Mouse (Mus musculus) retina, postnatal 7 days (tissue): Measurements from ENCODE around the gene Fer.
A peak's percentile ranks its signal among the peaks of the same experiment; 100 is the strongest.

Experiments
- DNase-seq: peaks from one replicate; pipeline ENCODE4 v3.0.0-alpha.2; 2012; ENCODE audit warnings: low read depth, low spot score

Fer gene

DNA sequence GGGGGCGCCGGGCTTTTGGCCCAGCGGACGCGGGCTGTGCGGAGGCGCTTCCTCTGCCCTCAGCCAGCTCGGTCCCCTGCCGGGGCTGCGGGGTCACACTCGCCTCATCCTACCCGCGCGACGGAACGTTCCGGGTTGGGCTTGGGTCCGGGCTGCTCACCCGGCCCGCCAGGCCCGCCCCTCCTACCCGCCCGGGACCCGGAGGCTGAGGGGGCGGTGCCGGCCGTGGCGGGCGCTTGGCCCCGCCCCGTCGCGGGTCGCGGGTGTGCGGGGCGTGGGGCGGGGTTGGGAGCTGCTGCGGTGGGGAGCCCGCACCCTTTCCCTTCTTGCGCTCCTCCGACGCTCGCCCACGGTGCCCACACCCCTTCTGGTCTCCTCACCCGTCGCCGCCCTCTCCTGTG is 1.3 kb downstream of the Fer start:
- peak; percentile 42 for DNase-seq

DNA sequence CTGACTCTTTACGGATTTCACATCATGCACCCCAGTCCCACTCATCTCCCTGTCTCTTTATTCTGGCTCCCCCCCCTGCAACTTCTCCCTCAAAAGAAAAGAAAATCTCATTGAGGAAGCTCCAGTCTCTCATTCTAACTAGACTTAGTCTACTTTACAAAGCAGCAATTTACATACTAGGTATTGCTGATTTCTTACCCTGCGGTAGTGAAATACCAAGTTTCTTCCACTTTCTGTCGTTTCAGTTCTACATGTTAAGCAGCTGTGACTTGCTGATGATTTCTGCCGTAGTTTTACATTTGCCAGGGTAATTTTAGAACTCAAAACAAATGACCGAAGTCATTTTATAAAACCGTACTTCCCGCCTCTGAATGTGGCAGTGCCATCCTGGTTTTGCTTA is 8.9 kb downstream of the Fer start:
- no peak for DNase-seq

DNA sequence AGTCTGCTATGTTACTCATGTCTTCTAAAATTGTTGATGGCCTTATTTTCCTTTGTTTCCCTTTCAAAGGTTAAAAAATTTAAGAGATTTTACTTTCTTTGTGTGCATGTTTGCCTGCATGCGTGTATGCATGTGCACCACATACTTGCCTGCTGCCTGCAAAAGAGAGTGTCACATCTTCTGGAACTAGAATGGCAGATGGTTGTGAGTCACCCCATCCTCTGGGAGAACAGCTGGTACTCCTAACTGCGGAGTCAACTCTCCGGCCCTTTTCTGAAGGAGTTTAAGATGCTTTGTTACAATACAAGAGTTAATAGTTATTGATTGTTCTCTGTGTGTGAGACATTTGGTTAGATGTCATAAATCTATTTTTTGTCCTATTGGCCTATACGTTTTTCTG is 16.0 kb downstream of the Fer start:
- DNase-seq, result no peak

DNA sequence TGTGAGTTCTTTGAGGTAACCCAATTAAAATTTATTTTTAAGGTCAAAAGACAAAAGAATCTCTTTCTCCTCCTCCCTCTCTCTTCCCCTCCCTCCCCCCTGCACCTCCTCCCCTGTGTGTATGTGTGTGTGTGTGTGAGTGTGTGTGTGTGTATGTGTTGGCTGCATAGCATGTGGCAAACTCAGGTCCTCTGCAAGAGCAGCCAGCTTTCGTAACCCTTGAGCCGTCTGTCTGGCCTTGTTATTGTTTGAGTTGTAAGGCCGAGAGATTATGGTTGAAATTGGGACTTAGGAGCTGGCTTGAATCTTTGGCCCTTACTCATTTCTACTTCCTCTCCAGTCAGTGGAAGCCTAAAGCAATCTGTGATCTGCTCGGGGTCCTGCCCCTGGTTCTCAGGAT is 17.1 kb downstream of the Fer start:
- DNase-seq, result no peak

DNA sequence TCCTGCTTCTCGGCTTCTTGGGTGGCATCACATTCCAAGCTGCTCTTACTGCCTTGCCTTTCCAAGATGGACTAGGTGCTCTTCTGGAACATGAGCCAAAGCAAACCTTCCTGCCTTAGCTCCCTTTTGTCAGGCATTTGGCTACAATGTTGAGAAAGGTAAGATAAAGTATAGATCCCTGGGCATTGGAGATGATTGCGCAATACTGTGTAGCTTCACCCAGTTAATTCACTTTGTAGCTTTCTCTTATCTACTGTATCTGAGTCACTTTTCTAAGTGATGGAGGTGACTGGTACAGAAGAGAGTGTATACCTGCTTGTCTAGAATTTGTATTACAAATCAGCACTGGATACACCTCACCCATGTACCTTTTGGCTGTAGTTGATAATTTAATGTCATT is 24.1 kb downstream of the Fer start:
- DNase-seq, result no peak

DNA sequence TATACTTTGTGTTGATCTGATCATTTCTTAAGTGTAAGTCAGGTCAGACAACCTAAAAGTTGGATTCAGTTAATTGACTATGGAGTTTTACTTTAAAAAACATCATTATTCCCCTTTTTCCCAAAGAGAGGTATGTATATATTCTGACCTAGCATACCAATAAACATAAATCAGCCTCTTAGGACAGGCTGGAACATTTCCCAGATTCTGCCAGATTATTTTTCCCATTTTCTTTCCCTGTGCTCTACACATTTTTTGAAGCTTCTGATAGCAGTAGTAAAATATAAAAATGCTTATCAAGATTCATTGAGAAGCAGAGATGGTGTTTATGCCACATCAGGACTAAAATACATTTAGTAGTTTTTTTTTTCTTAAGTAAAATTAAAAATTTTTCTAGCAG is 27.7 kb downstream of the Fer start:
- no peak for DNase-seq

DNA sequence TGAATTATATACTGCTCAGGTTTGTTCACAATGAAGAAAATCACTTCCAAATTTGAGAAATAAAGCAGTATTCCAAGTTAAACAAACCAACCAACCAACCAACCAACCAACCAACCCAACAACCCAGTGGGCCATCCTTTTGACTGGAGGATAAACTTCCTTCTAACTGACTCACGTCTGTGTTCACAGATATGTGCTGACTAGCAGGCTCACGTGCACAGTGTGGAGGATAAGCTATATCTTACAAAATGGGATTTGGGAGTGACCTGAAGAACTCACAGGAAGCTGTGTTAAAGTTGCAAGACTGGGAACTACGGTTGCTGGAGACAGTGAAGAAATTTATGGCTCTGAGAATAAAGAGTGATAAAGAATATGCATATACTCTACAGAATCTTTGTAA is 33.0 kb downstream of the Fer start:
- no peak for DNase-seq

DNA sequence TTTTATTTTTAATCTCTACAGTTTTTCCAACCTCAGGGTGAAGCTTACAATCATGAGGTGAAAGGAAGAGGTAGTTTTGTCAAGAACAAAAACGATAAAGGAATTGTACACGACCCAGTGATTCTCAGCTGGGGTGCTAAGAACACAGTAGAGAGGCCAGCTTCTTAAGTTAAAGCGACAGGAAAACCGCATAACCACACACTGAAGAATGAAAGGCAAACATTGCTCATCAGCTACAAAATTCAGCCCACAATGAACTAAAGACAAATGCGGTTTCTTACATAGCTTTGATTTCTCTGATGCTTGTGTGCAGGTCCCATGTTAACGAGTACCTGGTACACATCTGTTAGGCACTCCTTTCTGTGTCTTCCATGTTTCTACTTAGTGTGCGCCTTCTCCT is 34.2 kb downstream of the Fer start:
- no peak for DNase-seq

DNA sequence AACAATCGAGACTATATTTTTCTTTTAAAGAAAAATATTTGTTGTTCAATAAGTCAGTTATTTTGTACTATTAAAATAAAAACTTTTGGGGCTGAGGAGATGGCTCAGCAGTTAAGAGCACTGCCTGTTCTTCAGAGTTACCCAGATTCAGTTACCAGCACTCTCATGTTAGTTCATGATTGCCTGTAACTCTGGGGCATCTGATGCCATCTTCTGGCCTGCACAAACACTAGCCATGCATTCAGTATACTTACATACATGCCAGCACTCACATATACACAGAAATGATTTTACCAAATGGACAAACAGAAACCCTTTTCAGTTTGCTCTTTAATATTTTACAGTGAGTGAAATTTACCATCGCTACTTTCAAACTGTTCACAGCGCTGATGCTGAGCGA is 46.4 kb downstream of the Fer start:
- DNase-seq, result no peak

DNA sequence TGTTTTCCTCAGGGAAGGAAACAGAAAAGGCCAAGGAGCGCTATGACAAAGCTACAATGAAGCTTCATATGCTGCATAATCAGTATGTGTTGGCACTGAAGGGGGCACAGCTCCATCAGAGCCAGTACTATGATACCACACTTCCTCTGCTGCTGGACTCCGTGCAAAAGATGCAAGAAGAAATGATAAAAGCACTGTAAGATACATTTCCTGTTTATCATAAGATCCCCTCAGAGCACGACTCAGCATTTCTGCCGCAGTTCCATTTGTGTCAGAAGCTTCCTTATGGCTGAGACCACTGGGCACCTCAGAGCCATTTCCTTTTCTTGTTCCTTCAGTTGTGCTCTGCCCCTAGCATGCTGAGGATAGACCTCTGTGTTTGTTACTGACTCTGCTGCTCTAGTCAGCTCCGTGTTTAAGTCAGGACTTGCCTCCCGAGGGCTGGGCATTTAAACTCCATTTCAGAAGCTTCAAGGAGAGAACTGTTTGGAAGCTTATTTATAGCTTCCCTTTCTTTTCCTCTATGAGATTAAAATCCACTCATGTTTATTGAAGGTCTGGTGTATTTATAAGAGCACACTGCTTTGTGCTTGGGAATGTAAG is 58.8 kb downstream of the Fer start:
- no peak for DNase-seq

DNA sequence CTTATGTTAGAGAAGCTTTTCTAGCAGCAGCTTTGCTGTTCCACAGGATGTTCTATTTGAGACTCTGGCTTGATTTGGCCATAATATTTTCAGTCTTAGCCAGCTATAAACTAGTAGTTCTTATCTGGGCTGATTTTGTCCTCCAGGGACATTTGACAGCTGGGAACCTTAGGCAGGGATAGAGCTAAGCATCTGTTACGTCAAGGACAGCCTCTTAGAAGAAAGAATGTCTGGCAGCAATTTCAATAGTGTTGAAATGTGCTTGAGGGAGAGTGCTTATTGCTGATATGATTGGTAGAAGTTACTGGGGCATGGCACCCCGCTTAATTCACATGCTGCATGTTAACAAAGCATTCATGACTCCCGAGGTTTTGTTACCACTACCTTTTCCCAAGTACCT is 62.7 kb downstream of the Fer start:
- DNase-seq, result no peak

DNA sequence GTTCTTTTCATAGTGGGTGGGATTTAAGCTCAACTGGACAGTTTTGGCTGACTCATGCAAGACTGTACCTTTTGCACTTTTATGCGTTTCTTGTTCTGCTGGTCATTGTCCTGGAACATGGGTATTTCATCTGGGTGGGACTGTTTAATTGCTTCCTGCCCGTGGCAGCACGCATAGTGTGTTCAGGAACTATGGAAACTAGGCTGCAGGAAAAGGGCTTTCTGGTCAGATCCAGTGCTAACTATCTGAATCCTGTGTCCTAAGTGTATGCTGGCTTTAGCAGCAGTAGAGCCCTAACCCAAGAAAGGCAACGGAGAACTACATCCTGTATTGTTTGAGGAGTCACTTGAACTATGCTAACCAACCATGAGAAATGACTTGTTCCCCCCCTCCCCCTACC is 67.8 kb downstream of the Fer start:
- no peak for DNase-seq

DNA sequence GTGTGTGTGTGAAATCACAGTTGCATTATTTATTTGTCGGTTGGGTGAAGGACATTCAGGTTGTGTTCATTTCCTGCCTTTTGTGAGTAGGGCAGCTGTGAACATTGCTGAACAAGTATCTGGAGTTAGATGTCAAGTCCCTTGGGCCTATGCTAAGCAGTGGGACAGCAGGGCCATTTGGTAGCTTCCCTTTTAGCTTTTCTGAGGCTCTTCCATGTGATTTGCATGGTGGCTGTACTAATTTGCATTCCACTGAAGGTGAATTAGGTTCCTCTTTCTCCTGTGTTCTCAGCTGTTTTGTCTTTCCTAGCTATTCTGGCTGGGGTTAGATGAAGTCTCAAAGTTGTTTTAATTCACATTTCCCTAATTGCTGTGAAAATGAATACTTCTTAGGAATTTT is 68.7 kb downstream of the Fer start:
- DNase-seq, result no peak

DNA sequence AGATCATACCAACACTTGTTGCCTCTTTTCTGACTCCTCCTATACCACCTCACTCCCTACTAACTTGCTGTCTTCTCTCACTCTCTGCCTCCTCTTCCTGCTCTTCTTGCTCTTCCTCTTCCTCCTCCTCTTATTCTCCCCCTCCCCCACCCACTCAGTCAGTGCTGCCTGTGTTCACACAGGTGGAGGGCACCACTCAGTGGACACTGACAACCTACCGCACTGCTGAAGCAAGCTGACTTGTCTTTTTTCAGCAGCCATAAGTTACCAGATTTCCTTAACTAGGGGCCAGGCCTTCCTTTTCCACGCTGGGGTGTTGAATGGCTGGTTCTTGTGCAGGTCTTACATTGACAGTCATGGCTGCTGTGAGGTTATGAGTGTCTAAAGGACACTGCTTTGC is 72.5 kb downstream of the Fer start:
- no peak for DNase-seq

DNA sequence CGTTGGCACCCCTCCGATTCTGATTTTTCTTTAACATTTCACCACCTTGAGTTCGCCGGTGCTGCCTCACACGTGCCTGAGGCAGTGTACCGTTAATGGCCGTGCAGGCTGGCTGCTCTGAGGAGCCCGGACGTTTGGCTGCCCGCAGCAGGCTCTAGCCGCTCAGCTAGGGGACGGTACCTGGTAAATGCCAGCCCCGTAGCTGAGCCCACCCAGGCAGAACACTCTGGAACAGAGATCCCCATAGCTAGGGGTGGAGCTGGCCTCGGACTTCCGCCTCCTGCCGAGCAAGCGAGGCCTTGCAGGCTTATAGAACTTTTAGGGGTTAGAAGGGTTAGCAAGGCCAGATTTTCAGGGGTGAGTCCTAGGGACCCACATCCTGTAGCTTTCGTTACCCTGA is 75.0 kb downstream of the Fer start:
- DNase-seq, result no peak

DNA sequence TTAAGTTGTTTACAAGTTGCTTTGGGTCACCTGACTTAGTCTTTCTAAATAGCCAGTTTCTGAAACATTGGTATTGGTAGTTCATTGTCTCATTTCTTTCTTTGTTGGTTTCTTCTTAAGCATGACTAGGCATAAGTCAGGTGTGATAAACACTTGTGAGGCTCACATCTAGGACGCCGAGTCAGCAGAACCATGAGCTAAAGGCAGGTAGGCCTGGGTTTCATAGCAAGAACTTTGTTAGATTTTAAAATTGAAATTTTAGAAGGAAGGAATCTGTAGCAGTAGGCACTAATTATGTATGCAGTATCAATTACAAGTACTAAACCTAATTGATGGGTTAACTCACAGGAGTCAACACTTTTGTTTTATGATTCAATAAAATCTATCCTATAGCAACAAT is 83.9 kb downstream of the Fer start:
- DNase-seq, result no peak

DNA sequence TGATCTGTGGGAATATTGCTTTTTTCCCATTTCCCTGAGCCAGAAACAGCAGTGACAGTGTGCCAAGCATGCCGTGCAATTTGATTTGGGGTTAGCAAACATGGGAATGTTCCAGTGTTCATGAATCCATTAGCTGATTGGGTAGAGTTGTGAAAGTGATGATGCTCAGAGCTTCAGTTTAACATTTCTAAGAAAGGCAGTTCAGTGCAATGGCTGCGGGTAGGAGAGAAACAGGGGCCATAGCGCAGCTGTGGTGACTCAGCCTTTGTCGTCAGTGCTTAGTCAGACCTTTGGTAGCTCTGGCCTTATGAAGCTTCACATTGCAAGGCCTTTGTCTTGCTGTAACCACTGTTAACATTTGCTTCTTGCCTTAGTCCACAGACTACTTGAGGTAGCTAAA is 85.9 kb downstream of the Fer start:
- no peak for DNase-seq

DNA sequence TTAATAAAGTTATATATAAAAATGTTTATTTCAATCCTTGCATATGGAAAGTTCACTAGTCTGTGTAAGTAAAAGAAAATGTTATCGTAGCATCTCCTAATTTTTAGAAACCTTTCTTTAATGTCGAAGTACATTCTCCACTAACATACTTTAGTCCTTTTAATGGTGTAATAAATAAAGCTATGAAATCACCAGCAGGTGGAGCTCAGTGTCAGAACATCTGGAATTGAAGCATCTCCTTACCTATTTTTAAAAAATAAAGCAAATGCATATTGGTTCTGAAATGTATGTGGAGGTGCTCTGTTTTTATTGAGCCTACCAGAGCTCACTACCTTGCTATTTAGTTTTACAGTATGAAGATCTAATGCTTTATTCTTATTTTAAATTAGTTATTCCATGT is 88.6 kb downstream of the Fer start:
- DNase-seq, result no peak

DNA sequence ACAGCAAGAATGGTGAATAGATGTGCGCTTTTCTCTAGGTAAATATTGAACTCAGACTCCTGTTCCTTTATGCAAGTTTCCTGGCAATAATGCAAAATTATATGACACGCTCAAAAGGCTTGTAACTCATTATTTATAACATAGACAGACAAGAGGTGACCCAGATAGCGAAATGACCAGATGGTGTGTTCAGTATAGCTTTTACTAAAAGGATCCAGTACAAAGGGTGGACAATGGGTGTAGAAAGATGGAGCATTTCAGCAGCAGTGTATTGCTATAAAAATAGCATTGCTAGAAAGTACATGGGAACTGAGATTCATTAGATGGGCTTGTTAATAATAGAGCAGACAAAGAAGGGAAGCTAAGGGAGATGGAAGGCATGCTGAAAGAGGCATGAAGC is 104.2 kb downstream of the Fer start:
- no peak for DNase-seq

DNA sequence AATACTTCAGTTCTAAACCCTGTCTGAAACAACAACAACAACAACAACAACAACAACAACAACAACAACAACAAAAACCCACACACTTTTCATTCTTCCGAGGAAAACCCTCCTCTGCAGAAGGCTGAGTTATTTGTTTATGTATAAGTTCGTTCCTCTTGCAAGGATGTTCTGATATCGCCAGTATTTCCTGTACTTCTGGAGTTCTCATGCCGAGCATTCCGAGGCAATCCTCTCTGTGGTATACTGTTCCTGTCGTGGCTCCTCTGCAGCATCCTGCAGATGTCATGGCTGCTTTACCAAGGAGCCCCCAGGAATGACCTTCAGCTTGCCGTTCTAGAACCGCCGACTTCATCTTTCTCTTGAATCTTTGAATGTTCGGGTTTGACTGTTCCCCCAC is 106.6 kb downstream of the Fer start:
- DNase-seq, result no peak

DNA sequence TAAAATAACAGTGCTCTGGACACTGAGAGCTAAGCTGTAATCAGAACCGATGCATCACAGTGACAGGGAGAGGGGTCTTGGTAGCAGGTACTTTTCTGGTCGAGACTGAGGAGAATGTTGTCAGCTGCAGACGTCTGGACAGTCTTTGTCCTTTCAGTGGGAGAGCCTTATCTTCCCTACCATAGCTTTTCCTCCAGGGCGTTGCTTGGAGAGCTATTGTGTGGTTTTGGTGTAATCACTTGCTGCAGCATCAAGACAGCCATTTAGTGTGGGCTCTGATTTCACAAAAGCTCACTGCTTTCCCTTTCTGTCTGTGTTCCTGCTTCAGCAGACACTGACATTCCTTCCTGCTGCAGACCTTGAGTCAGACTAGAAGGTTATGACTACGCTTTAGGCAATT is 107.4 kb downstream of the Fer start:
- DNase-seq, result no peak

DNA sequence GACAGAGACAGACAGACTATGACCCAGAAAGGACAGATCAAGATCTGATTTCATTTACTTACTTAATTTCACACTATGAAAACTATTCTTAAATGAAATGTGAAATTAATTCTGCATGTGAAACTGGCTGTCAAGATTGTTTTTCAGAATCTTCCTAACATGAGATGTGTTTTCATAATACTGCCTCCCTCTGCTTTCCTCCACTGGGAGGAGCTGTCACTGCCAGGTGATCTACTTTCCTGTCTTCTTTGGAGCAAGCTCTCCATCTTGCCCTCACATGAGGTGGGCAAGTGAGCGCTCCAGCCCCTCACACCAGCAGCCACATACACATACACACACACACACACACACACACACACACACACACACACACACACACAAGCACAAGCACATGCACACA is 108.1 kb downstream of the Fer start:
- no peak for DNase-seq

DNA sequence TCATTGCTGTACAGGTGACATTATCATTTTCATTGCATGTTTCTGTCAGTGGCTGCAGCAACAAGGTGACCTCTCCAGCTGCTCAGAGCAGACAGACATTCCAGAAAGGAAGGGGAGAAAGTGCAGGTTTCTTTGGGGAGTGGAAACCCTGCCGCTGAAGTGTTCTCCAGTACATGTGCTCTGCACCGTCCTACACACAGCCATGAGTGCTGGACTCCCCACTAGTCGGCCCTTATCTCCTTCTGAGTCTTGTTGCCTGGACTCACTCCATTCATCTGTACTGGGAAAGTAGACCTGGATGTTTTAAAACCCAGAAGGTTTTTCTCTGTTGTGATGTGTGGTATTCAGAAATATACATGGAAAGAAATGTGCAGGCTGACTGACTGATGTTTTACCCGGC is 109.3 kb downstream of the Fer start:
- no peak for DNase-seq

DNA sequence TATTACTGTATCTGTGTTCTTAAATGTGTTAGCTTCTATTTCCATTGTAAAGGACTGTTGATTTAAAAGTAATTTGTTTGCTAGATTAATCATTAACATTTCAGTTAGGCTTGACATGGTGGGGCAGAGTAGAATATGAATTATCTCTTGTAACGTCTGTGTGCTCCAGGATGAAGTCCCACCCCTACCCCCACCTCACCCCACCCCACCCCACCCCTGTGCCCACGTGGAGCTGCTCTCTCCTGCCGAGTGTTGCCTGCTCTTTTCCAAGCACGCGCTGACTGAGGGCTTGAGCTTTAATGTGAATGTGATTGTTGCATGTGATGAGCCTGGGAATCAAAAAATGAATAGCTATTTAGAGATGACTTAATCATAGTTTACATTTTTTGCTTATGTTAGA is 110.9 kb downstream of the Fer start:
- no peak for DNase-seq

DNA sequence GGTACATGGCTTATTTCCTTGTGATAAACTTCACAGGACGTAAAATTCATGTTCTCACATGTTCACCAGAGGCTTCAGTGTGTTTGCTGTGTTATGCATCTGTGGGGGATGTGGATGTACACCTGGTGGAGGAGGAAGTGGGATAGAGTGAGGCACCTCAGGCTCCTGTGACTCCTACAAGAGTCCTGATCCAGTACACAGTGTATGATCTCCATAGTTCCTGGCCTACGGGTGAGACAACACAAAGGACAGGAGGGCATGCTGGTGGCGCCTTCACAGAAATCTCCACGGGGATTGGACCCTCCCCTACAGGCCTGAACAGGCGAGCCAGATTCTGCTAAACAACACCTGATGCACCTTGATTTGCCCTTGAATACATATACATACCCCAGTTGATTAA is 111.4 kb downstream of the Fer start:
- no peak for DNase-seq
